Mouse (Mus musculus) spleen, adult 2 months (tissue): ENCODE results near the gene Hnrnpa3. TPM values are rescaled to one million over a fixed set of nuclear protein-coding genes. Genes with fewer than 3 reads are reported as not detected.
A peak's percentile ranks its signal among the peaks of the same experiment; 100 is the strongest.

ENCODE experiments used
- DNase-seq, 2 experiments: peaks; one replicate each; pipeline versions ENCODE4 v3.0.0 to v3.0.0-alpha.2; 2012 to 2021; ENCODE audit warnings: low spot score in 2 of 2, low read depth in 1 of 2
- H3K27ac ChIP-seq: fragments of 200-500 bp; 2 replicates; pipeline ENCODE4 v1.5.1; 2012; ENCODE audit warnings: low read length, inconsistent platforms; ENCODE audit not compliant: insufficient read depth
- H3K27me3 ChIP-seq: fragments of 200-500 bp; 2 replicates; pipeline ENCODE4 v1.6.1; 2012; ENCODE audit warnings: mild to moderate bottlenecking, moderate library complexity, low read length, inconsistent platforms; ENCODE audit not compliant: control insufficient read depth, insufficient read depth
- H3K36me3 ChIP-seq: fragments of 200-500 bp; 2 replicates; pipeline ENCODE4 v1.6.1; 2012; ENCODE audit warnings: mild to moderate bottlenecking, low read length, inconsistent platforms; ENCODE audit not compliant: control insufficient read depth, insufficient read depth
- H3K4me1 ChIP-seq: fragments of 200-500 bp; 2 replicates; pipeline ENCODE4 v1.6.1; 2011; ENCODE audit warnings: inconsistent platforms; ENCODE audit not compliant: control insufficient read depth, insufficient read depth, insufficient read length
- H3K4me3 ChIP-seq: fragments of 200-500 bp; 2 replicates; pipeline ENCODE4 v1.5.1; 2011; ENCODE audit warnings: mild to moderate bottlenecking, inconsistent platforms; ENCODE audit not compliant: insufficient read depth, insufficient read length; ENCODE audit errors: extremely low read depth
- CTCF ChIP-seq: fragments of 200-500 bp; IDR thresholded peaks from 2 replicates; pipeline ENCODE4 v1.5.1; 2011; ENCODE audit warnings: mild to moderate bottlenecking, inconsistent platforms; ENCODE audit not compliant: insufficient read depth, insufficient read length, insufficient replicate concordance; ENCODE audit errors: extremely low read depth
- POLR2A ChIP-seq: fragments of 200-500 bp; IDR thresholded peaks from 2 replicates; pipeline ENCODE4 v1.6.1; 2011; ENCODE audit warnings: low read depth, low read length, inconsistent platforms
- WGBS: fragments of 180-500 bp; shearing (Covaris S2); methylation state at CpG from one replicate; pipeline ENCODE4 v1.1.7; 2018; 5-methylcytosine and 5-hydroxymethylcytosine counted together
- polyA plus RNA-seq: library from polyadenylated mRNA; depleted of rRNA; stranded (reverse); fragments of >200 nt; gene quantifications from 2 replicates; pipeline ENCODE4 v1.2.3, GENCODE M21; 2012

Gene Hnrnpa3
- polyA plus RNA-seq, 1 experiment = 15.7 TPM

- H3K36me3 ChIP-seq = no peaks in the 10 kb centered on the region
These were observed 5.9 kb upstream of the Hnrnpa3 start for GRCm38 (mm10) chr2:75653150-75653549.

GRCm38 (mm10) chr2:75654679-75655078 lies 4.4 kb upstream of the Hnrnpa3 start:
- TF ChIP-seq POLR2A (no peak), CTCF (no peak)
- DNase-seq = no peak
- Histone ChIP-seq H3K4me1 (peaks cover 9% of the 10 kb centered on the region; the same call in 1 of the 2 replicates), H3K27me3 (no peaks in the 10 kb centered on the region), H3K36me3 (no peaks in the 10 kb centered on the region), H3K4me3 (no peak overlapping the region), H3K27ac (no peak overlapping the region)
- 89% methylated on average over 1 of the region's 1 CpGs for WGBS

More at GRCm38 (mm10) chr2:75653150-75653549, 5.9 kb upstream of the Hnrnpa3 start:
- Histone ChIP-seq H3K4me3 (no peak overlapping the region), H3K27ac (no peak overlapping the region), H3K27me3 (no peaks in the 10 kb centered on the region), H3K4me1 (peaks cover 9% of the 10 kb centered on the region; the same call in 1 of the 2 replicates)
- DNase-seq = no peak
- TF ChIP-seq POLR2A = no peak

- Histone ChIP-seq H3K4me1 (peaks cover 14% of the 10 kb centered on the region), H3K4me3 (no peak overlapping the region), H3K27ac (peak overlapping the region; percentile 33; the same call in 1 of the 2 replicates), H3K36me3 (no peaks in the 10 kb centered on the region; the same call in 1 of the 2 replicates), H3K27me3 (no peaks in the 10 kb centered on the region)
- TF ChIP-seq POLR2A (no peak), CTCF (no peak)
- WGBS = 79% methylated on average over 5 of the region's 5 CpGs
- no peak for DNase-seq
These were observed 2.1 kb upstream of the Hnrnpa3 start for GRCm38 (mm10) chr2:75656924-75657323.

DNA sequence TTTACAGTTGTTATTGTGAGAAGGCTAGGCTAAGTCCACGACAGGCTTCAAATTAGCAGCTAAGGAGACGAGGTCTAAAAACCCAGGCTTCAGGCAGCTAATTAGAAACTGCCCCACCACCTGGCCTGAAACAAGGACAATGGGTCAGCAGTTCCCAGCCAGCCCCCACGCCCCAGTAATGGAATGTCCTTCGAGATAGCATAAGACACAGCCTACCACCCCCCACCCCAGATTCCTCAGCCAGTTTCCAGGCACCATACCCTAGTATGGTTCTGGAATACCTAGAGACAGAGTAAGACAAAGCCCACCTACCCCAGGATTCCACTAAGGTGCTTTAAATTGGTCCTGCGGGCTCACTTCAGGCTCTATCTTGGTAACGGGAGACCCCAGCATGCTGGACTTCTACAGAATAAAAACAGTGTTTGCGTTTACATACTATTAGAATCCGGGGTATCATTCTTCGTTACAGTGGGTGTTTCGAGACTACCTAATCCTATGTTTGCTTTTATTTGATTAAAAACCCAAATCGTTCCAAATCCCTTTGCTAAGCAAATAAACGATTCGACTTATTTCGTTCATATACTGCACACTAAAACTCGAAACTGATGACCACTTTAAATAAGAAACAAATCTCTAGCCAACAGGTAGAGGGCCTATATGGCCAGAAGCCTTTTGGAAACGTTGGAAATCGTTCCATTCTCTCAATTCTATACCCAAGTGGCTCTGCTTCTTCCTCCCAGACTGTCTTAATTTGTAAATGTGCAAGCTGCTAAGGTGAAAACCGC lies 962 bp upstream of the Hnrnpa3 start:
- peak overlapping the region; percentile 85 for H3K4me3 ChIP-seq
- no peak for DNase-seq
- peaks cover 7% of the 10 kb centered on the region for H3K36me3 ChIP-seq
- no peaks in the 10 kb centered on the region for H3K27me3 ChIP-seq
- peak overlapping the region; percentile 95 for H3K27ac ChIP-seq
- TF ChIP-seq CTCF = no peak
- TF ChIP-seq POLR2A = no peak
- H3K4me1 ChIP-seq = peaks cover 14% of the 10 kb centered on the region
- 12% methylated on average over 18 of the region's 18 CpGs for WGBS

DNA sequence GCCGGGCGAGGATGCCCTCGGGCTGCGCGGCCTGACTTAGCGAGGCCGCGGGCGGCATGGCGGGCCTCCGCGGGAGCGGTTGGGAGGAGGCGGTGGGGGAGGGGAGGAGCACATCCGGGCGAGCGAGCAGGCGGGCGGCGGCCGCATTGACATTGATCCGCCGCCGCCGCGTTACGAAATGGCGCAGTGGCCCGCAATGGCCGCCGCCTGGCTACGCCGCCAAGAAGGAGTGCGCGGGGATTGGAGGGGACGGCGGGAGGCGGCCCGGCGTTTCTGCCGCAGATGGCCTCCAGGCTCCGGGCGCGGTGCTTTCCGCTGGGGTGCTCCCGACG lies 534 bp downstream of the Hnrnpa3 start:
- no peaks in the 10 kb centered on the region for H3K27me3 ChIP-seq
- H3K4me3 ChIP-seq = peak overlapping the region; percentile 90
- WGBS = under 1% methylated on average over 42 of the region's 47 CpGs
- TF ChIP-seq POLR2A (no peak), CTCF (no peak)
- peak; percentile 75 to 90 for DNase-seq
- peaks cover 14% of the 10 kb centered on the region for H3K4me1 ChIP-seq
- H3K27ac ChIP-seq = peak overlapping the region; percentile 97
- peaks cover 18% of the 10 kb centered on the region for H3K36me3 ChIP-seq

- H3K27me3 ChIP-seq = no peaks in the 10 kb centered on the region
- peak overlapping the region; percentile 90 for H3K4me3 ChIP-seq
- TF ChIP-seq CTCF = no peak
- no peak for TF ChIP-seq POLR2A
- peaks cover 22% of the 10 kb centered on the region for H3K36me3 ChIP-seq
- peaks cover 14% of the 10 kb centered on the region for H3K4me1 ChIP-seq
- H3K27ac ChIP-seq = no peak overlapping the region
- DNase-seq = no peak
- 3% methylated on average over 15 of the region's 15 CpGs for WGBS
These were observed 1.3 kb downstream of the Hnrnpa3 start for GRCm38 (mm10) chr2:75660255-75660948.

DNA sequence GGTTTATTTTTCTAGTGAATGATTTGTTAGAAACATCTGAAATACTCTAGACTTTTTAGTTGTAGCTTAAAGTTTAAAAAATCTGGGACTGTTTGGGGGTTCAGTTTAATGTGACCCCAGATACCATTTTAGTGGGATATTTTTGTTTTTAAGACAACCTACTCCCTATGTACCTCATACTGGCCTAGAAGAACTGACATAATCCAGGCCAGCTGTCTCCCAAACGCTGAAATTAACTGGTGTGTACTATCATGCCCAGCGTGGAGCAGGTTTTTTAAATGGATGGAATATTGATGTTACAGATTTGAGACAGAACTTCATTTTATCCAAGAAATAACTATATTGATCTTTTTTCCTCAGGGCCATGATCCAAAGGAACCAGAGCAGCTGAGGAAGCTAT lies 2.0 kb downstream of the Hnrnpa3 start:
- H3K27ac ChIP-seq = no peak overlapping the region
- WGBS = 42% methylated on average over 2 of the region's 2 CpGs
- no peak overlapping the region; the same call in 1 of the 2 replicates for H3K4me3 ChIP-seq
- no peak for DNase-seq
- H3K36me3 ChIP-seq = peaks cover 22% of the 10 kb centered on the region
- peaks cover 14% of the 10 kb centered on the region for H3K4me1 ChIP-seq
- H3K27me3 ChIP-seq = no peaks in the 10 kb centered on the region
- TF ChIP-seq CTCF (no peak), POLR2A (no peak)
